Mouse (Mus musculus): ENCODE data around the gene Bmp10. TPM values are rescaled to one million over a fixed set of nuclear protein-coding genes. Genes with fewer than 3 reads are reported as not detected.
"Not testable (repeated sequence)": the region's sequence is repeated elsewhere in the genome, so short reads cannot be mapped to it uniquely, and the experiment has no call there.

Gene Bmp10
- total and polyA plus RNA-seq, 3 experiments, result not detected

- Histone ChIP-seq H3K9ac (ENCODE audit: control insufficient read depth, low read depth, low read length, poor library complexity, severe bottlenecking) (no peak overlapping the region), H3K27me3 (ENCODE audit: control insufficient read depth in 1 of 2, insufficient read depth in 2 of 2, low read length in 2 of 2) (no peaks in the 10 kb centered on the region), H3K4me3 (ENCODE audit: control insufficient read depth in 1 of 2, insufficient read depth in 1 of 2, low read depth in 2 of 2, low read length in 2 of 2) (no peak overlapping the region), H3K27ac (ENCODE audit: control insufficient read depth, low read depth, low read length) (no peak overlapping the region), H3K79me2 (ENCODE audit: control insufficient read depth, insufficient read depth, low read length, poor library complexity) (no peaks in the 10 kb centered on the region), H3K4me1 (ENCODE audit: control insufficient read depth in 1 of 2, insufficient read depth in 2 of 2, low read length in 2 of 2) (peaks cover 0 to 4% of the 10 kb centered on the region in 2 experiments; a peak in 2 of 4 replicates), H3K9me3 (replicated peaks; ENCODE audit: insufficient read depth, low read length) (no peaks in the 10 kb centered on the region), H3K36me3 (ENCODE audit: control insufficient read depth in 1 of 2, insufficient read depth in 2 of 2, low read length in 2 of 2) (peaks cover 0 to 3% of the 10 kb centered on the region in 2 experiments; a peak in 2 of 4 replicates)
- TF ChIP-seq RAD21 (IDR thresholded peaks at IDR 0.05; ENCODE audit: low read depth, low read length) (peak; percentile 64), SMC3 (IDR thresholded peaks at IDR 0.05; ENCODE audit: low read depth, low read length) (peak; percentile 84), ZC3H11A (IDR thresholded peaks at IDR 0.05; ENCODE audit: low read depth, low read length) (peak; percentile 35), CTCF (IDR thresholded peaks at IDR 0.05 in 2 of 3, conservative IDR thresholded peaks at IDR 0.05 in 1 of 3; ENCODE audit: control insufficient read depth in 1 of 3, insufficient read depth in 1 of 3, low read depth in 2 of 3, low read length in 3 of 3, poor library complexity in 1 of 3, severe bottlenecking in 1 of 3) (peak; percentile 86 to 96 (median 94)), ZKSCAN1 (IDR thresholded peaks at IDR 0.05; ENCODE audit: low read depth, low read length) (no peak), CHD2 (IDR thresholded peaks at IDR 0.05; ENCODE audit: low read length) (no peak)
- DNase-seq (ENCODE audit: low read depth, low spot score), result peak; percentile 76
Observed at GRCm38 (mm10) chr6:87466221-87466620, 37.4 kb downstream of the Bmp10 start.

DNA sequence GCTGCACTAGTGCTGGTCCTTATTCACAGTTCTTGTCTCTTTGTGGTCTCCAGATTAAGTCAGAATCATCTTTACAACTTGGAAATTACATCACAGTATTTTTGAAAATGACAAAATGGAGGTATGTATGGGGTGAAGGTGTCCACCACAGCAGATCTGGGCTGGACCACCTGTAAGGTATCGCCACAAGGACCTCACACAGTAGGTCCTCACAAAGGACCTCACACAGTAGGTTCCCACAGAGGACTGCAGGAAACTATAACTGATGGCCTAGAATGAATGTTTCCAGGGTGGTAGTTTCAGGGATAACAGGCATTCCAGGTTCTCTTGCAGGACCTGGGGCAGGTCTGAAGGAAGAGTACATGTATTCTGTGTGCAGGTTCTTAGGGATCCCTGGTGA lies 38.6 kb downstream of the Bmp10 start:
- no peak overlapping the region for H3K4me3 ChIP-seq (ENCODE audit: control insufficient read depth in 1 of 2, insufficient read depth in 1 of 2, low read depth in 2 of 2, low read length in 2 of 2)
- TF ChIP-seq ZKSCAN1 (IDR thresholded peaks at IDR 0.05; ENCODE audit: low read depth, low read length) (peak; percentile 53; the same call in 1 of the 2 replicates), CHD1 (IDR thresholded peaks at IDR 0.05; ENCODE audit: low read depth, low read length) (no peak)
- no peaks in the 10 kb centered on the region for H3K9me3 ChIP-seq (replicated peaks; ENCODE audit: insufficient read depth, low read length)
- peaks cover 0 to 3% of the 10 kb centered on the region in 2 experiments; a peak in 2 of 4 replicates for H3K36me3 ChIP-seq (ENCODE audit: control insufficient read depth in 1 of 2, insufficient read depth in 2 of 2, low read length in 2 of 2)
- no peak overlapping the region for H3K9ac ChIP-seq (ENCODE audit: control insufficient read depth, low read depth, low read length, poor library complexity, severe bottlenecking)
- no peaks in the 10 kb centered on the region for H3K79me2 ChIP-seq (ENCODE audit: control insufficient read depth, insufficient read depth, low read length, poor library complexity)
- DNase-seq (ENCODE audit: low read depth, low spot score), result no peak
- no peak overlapping the region for H3K27ac ChIP-seq (ENCODE audit: control insufficient read depth, low read depth, low read length)
- H3K27me3 ChIP-seq (ENCODE audit: control insufficient read depth in 1 of 2, insufficient read depth in 2 of 2, low read length in 2 of 2), result no peaks in the 10 kb centered on the region
- H3K4me1 ChIP-seq (ENCODE audit: control insufficient read depth in 1 of 2, insufficient read depth in 2 of 2, low read length in 2 of 2), result peaks cover 0 to 4% of the 10 kb centered on the region in 2 experiments; a peak in 2 of 4 replicates

- no peaks in the 10 kb centered on the region for H3K79me2 ChIP-seq (ENCODE audit: control insufficient read depth, insufficient read depth, low read length, poor library complexity)
Observed at GRCm38 (mm10) chr6:87468372-87468771, 39.6 kb downstream of the Bmp10 start.

DNA sequence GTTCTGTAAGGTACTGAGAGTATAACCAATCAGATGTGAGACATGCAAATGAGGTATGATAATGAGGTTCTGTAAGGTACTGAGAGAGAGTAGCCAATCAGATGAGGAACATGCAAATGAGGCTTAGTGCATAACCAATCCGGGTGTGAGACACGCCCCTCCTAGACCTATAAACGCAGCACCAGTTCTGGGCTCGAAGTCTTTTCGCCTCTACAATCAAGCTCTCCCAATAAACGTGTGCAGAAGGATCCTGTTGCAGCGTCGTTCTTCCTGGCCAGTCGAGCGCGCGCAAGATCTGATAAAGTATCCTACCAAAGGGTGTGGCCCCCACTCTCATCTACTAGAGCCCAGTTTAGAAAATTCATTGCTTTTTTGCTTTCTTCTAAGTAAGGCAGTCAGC lies 41.3 kb downstream of the Bmp10 start:
- peak overlapping the region; percentile 6; the same call in 1 of the 2 replicates for H3K27ac ChIP-seq (ENCODE audit: control insufficient read depth, low read depth, low read length)
- DNase-seq (ENCODE audit: low read depth, low spot score), result peak; percentile 52
- not testable (repeated sequence) for H3K27me3 ChIP-seq (ENCODE audit: control insufficient read depth in 1 of 2, insufficient read depth in 2 of 2, low read length in 2 of 2); H3K79me2 ChIP-seq (ENCODE audit: control insufficient read depth, insufficient read depth, low read length, poor library complexity); H3K36me3 ChIP-seq (ENCODE audit: control insufficient read depth in 1 of 2, insufficient read depth in 2 of 2, low read length in 2 of 2); H3K4me1 ChIP-seq (ENCODE audit: control insufficient read depth in 1 of 2, insufficient read depth in 2 of 2, low read length in 2 of 2); H3K4me3 ChIP-seq (ENCODE audit: control insufficient read depth in 1 of 2, insufficient read depth in 1 of 2, low read depth in 2 of 2, low read length in 2 of 2); H3K9ac ChIP-seq (ENCODE audit: control insufficient read depth, low read depth, low read length, poor library complexity, severe bottlenecking); H3K9me3 ChIP-seq (replicated peaks; ENCODE audit: insufficient read depth, low read length)
- peak; percentile 74; the same call in 1 of the 2 replicates for TF ChIP-seq TBP (IDR thresholded peaks at IDR 0.05; ENCODE audit: low read depth, low read length)
- TF ChIP-seq POLR2A (IDR thresholded peaks at IDR 0.05; ENCODE audit: control insufficient read depth in 1 of 2, insufficient read depth in 1 of 2, low read depth in 1 of 2, low read length in 2 of 2, poor library complexity in 1 of 2), result peak in 1 of 2 experiments; percentile 48; a peak in 1 of 4 replicates

More at GRCm38 (mm10) chr6:87468372-87468771, 39.6 kb downstream of the Bmp10 start:
- Histone ChIP-seq H3K4me3 (ENCODE audit: control insufficient read depth in 1 of 2, insufficient read depth in 1 of 2, low read depth in 2 of 2, low read length in 2 of 2) (no peak overlapping the region), H3K27ac (ENCODE audit: control insufficient read depth, low read depth, low read length) (no peak overlapping the region), H3K9ac (ENCODE audit: control insufficient read depth, low read depth, low read length, poor library complexity, severe bottlenecking) (no peak overlapping the region), H3K9me3 (replicated peaks; ENCODE audit: insufficient read depth, low read length) (no peaks in the 10 kb centered on the region), H3K4me1 (ENCODE audit: control insufficient read depth in 1 of 2, insufficient read depth in 2 of 2, low read length in 2 of 2) (peaks cover 0 to 4% of the 10 kb centered on the region in 2 experiments; a peak in 2 of 4 replicates), H3K27me3 (ENCODE audit: control insufficient read depth in 1 of 2, insufficient read depth in 2 of 2, low read length in 2 of 2) (no peaks in the 10 kb centered on the region), H3K36me3 (ENCODE audit: control insufficient read depth in 1 of 2, insufficient read depth in 2 of 2, low read length in 2 of 2) (peaks cover 0 to 3% of the 10 kb centered on the region in 2 experiments; a peak in 2 of 4 replicates)
- no peak for DNase-seq (ENCODE audit: low read depth, low spot score)
- no peak for TF ChIP-seq MXI1 (IDR thresholded peaks at IDR 0.05; ENCODE audit: low read depth, low read length)
- TF ChIP-seq BHLHE40 (IDR thresholded peaks at IDR 0.05; ENCODE audit: borderline replicate concordance, low read depth, low read length), result no peak

Data from MEL (cell line).